Mouse (Mus musculus): ENCODE measurements around the gene Gm9903. TPM values are rescaled to one million over a fixed set of nuclear protein-coding genes. Genes with fewer than 3 reads are reported as not detected.
A peak's percentile ranks its signal among the peaks of the same experiment; 100 is the strongest.

Gene Gm9903
- polyA plus RNA-seq, 1 experiment: not detected

DNA sequence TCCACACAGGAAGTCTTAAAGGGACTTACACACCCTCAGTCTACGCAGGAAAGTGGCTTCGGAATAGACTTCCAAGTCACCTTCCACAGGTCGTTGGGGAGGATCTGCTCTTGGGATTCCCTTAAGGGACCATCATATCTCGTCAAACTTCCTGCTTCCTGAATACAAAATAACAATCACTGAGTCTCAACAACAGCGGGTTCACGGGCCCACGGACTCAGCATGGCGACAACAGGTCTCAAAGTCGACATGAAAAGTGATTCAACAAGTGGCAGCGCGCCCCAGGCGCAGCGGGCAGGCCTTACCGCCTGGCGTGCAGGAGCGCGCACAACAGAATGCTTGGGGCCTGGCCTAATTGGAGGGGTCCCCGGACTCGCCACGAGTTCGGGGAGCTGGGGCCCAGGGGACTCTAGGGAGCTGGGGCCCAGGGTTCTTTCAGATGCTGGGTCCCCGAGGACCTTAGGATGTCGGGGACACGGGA is 865 bp upstream of the Gm9903 start:
- peak overlapping the region; percentile 70 for H3K27ac ChIP-seq (replicated peaks; ENCODE audit: low read depth, low read length)
- H3K4me3 ChIP-seq (ENCODE audit: insufficient read depth, low read depth, low read length): peak overlapping the region; percentile 90
- peaks cover 14% of the 10 kb centered on the region for H3K4me1 ChIP-seq (ENCODE audit: control insufficient read depth, insufficient read depth, insufficient read length, low read length)

- peaks cover 14% of the 10 kb centered on the region for H3K4me1 ChIP-seq (ENCODE audit: control insufficient read depth, insufficient read depth, insufficient read length, low read length)
- H3K4me3 ChIP-seq (ENCODE audit: insufficient read depth, low read depth, low read length): peak overlapping the region; percentile 61
- H3K27ac ChIP-seq (replicated peaks; ENCODE audit: low read depth, low read length): peak overlapping the region; percentile 61
Measured at GRCm38 (mm10) chr5:33630061-33630460, 336 bp downstream of the Gm9903 start.

GRCm38 (mm10) chr5:33630615-33631014 is 890 bp downstream of the Gm9903 start:
- Histone ChIP-seq H3K4me1 (ENCODE audit: control insufficient read depth, insufficient read depth, insufficient read length, low read length) (peaks cover 14% of the 10 kb centered on the region), H3K27ac (replicated peaks; ENCODE audit: low read depth, low read length) (peak overlapping the region; percentile 54; the same call in 1 of the 2 replicates), H3K4me3 (ENCODE audit: insufficient read depth, low read depth, low read length) (0 out of 2 replicates have a peak overlapping the region, but pooled peaks have one; percentile 9)

- H3K27ac ChIP-seq (replicated peaks; ENCODE audit: low read depth, low read length): no peak overlapping the region
- no peak overlapping the region for H3K4me3 ChIP-seq (ENCODE audit: insufficient read depth, low read depth, low read length)
- peaks cover 14% of the 10 kb centered on the region for H3K4me1 ChIP-seq (ENCODE audit: control insufficient read depth, insufficient read depth, insufficient read length, low read length)
Measured at GRCm38 (mm10) chr5:33632526-33632925, 2.8 kb downstream of the Gm9903 start.

DNA sequence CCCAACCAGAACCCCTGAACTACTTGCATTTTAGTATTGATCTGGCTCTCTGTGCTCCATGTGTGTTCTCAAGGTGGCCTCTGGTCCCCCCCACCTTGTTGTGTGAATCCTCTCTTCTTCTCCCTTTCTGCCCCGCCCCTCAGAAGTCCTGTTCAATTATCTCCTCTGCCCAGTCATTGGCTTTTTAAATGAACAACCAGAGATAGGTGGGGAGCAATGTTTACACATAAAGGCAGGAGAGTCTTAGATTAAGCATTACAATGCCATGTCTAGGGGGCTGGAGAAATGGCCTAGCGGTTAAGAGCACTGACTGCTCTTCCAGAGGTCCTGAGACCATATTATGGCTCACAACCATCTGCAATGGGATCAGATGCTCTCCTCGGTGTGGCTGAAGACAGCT is 5.6 kb downstream of the Gm9903 start:
- Histone ChIP-seq H3K4me1 (ENCODE audit: control insufficient read depth, insufficient read depth, insufficient read length, low read length) (peaks cover 12% of the 10 kb centered on the region), H3K4me3 (ENCODE audit: insufficient read depth, low read depth, low read length) (no peak overlapping the region), H3K27ac (replicated peaks; ENCODE audit: low read depth, low read length) (no peak overlapping the region)

GRCm38 (mm10) chr5:33637606-33638350 is 8.1 kb downstream of the Gm9903 start:
- no peak overlapping the region for H3K4me3 ChIP-seq (ENCODE audit: insufficient read depth, low read depth, low read length)
- no peaks in the 10 kb centered on the region for H3K4me1 ChIP-seq (ENCODE audit: control insufficient read depth, insufficient read depth, insufficient read length, low read length)
- no peak overlapping the region for H3K27ac ChIP-seq (replicated peaks; ENCODE audit: low read depth, low read length)

DNA sequence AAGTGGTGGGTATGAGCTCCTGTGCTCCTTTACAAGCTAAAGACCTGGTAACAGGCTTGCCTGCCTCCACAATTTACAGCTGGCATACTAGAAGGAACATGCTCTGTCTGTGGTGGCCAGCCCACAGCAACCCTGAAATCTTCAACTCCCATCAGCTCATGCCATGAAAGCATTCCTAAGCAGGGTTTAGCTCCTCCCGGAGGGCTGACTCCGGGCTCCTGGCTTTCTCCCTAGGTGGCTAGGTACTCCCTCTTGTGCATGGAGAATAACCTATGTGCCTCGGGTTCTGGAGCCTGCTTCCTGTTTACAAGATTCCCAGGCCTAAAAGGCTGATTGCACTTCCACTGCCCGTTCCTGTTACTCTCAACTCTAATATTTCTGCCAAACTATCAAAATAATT is 9.1 kb downstream of the Gm9903 start:
- H3K4me3 ChIP-seq (ENCODE audit: insufficient read depth, low read depth, low read length): no peak overlapping the region
- H3K27ac ChIP-seq (replicated peaks; ENCODE audit: low read depth, low read length): peak overlapping the region; percentile 71
- H3K4me1 ChIP-seq (ENCODE audit: control insufficient read depth, insufficient read depth, insufficient read length, low read length): no peaks in the 10 kb centered on the region

DNA sequence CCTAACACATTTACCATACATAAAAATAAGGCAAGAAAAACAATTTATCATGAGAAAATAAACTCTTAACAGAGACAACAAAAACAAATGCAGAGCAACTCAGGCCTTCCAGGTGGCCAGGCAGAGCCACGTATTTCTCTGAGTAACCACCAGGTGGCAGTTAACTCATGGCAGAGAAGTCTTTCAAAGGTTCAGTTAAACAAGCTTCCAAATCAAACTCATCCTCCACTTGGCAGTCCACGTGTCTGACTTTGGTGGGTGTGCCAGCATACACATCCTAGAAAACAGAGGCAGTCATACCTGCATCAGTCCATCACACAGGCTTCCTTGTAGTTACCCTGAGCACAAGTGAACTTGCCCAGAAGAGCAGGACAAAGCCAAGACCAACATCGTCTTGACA is 10.9 kb downstream of the Gm9903 start:
- H3K4me1 ChIP-seq (ENCODE audit: control insufficient read depth, insufficient read depth, insufficient read length, low read length): no peaks in the 10 kb centered on the region
- H3K4me3 ChIP-seq (ENCODE audit: insufficient read depth, low read depth, low read length): no peak overlapping the region
- no peak overlapping the region for H3K27ac ChIP-seq (replicated peaks; ENCODE audit: low read depth, low read length)

DNA sequence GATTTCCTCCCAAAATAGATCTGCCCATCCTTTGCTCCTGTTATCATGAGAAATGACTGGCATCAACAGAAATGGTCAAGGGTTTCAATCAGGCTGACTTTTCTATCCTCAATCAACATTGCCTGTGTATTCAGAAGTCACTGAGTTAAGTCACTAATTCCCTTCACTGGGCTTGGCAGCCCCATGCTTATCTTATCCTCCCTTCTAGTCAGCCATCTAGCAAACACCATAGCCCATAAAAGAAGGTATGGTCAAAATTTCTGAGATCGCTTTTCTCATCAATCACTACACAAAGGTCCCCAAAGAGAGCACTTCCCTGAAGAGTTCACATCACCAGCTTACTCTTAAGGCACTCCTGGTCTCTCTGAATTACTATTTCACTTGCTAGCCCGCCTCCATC is 21.3 kb downstream of the Gm9903 start:
- H3K27ac ChIP-seq (replicated peaks; ENCODE audit: low read depth, low read length): no peak overlapping the region
- peak overlapping the region; percentile 70 for H3K4me3 ChIP-seq (ENCODE audit: insufficient read depth, low read depth, low read length)
- no peaks in the 10 kb centered on the region for H3K4me1 ChIP-seq (ENCODE audit: control insufficient read depth, insufficient read depth, insufficient read length, low read length)

DNA sequence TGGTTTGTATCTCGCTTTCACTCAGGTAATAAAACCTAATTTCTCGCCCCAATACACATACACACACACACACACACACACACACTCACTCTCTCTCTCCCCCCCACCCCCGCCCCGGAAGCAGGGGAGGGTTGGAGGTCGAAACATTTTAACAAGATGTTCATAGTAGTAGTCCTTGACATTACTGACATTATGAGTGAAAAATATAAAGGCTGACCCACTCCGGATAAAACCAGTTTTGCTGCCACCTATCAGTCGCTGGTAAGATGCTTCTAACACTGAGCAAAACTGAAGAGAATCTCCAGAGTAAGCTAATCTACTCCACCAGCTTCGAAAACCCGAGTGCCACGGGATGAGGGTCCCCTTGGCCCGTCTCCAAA is 21.8 kb downstream of the Gm9903 start:
- H3K4me3 ChIP-seq (ENCODE audit: insufficient read depth, low read depth, low read length): peak overlapping the region; percentile 70

GRCm38 (mm10) chr5:33651921-33652782 is 22.4 kb downstream of the Gm9903 start, which contains the start of gene Slbp:
Slbp (minus strand) TSS chr5:33652574.
- H3K4me3 ChIP-seq (ENCODE audit: insufficient read depth, low read depth, low read length): peak within 1 kb of the TSS; percentile 70
- H3K27ac ChIP-seq (replicated peaks; ENCODE audit: low read depth, low read length): peak within 1 kb of the TSS; percentile 96
- peaks cover 5% of the 10 kb centered on the region; the same call in 1 of the 2 replicates for H3K4me1 ChIP-seq (ENCODE audit: control insufficient read depth, insufficient read depth, insufficient read length, low read length)

More for the DNA sequence above, 21.8 kb downstream of the Gm9903 start:
- peak overlapping the region; percentile 78 for H3K27ac ChIP-seq (replicated peaks; ENCODE audit: low read depth, low read length)
- H3K4me1 ChIP-seq (ENCODE audit: control insufficient read depth, insufficient read depth, insufficient read length, low read length): peaks cover 1% of the 10 kb centered on the region; the same call in 1 of the 2 replicates

- Histone ChIP-seq H3K4me3 (ENCODE audit: insufficient read depth, low read depth, low read length) (peak overlapping the region; percentile 35), H3K4me1 (ENCODE audit: control insufficient read depth, insufficient read depth, insufficient read length, low read length) (peaks cover 5% of the 10 kb centered on the region; the same call in 1 of the 2 replicates), H3K27ac (replicated peaks; ENCODE audit: low read depth, low read length) (no peak overlapping the region)
Measured at GRCm38 (mm10) chr5:33652783-33653173, 23.1 kb downstream of the Gm9903 start.

GRCm38 (mm10) chr5:33654424-33654823 is 24.7 kb downstream of the Gm9903 start:
- Histone ChIP-seq H3K4me1 (ENCODE audit: control insufficient read depth, insufficient read depth, insufficient read length, low read length) (peaks cover 5% of the 10 kb centered on the region), H3K4me3 (ENCODE audit: insufficient read depth, low read depth, low read length) (no peak overlapping the region), H3K27ac (replicated peaks; ENCODE audit: low read depth, low read length) (no peak overlapping the region)

GRCm38 (mm10) chr5:33655251-33655840 is 25.6 kb downstream of the Gm9903 start:
- H3K27ac ChIP-seq (replicated peaks; ENCODE audit: low read depth, low read length): no peak overlapping the region
- H3K4me1 ChIP-seq (ENCODE audit: control insufficient read depth, insufficient read depth, insufficient read length, low read length): peaks cover 5% of the 10 kb centered on the region
- H3K4me3 ChIP-seq (ENCODE audit: insufficient read depth, low read depth, low read length): no peak overlapping the region

DNA sequence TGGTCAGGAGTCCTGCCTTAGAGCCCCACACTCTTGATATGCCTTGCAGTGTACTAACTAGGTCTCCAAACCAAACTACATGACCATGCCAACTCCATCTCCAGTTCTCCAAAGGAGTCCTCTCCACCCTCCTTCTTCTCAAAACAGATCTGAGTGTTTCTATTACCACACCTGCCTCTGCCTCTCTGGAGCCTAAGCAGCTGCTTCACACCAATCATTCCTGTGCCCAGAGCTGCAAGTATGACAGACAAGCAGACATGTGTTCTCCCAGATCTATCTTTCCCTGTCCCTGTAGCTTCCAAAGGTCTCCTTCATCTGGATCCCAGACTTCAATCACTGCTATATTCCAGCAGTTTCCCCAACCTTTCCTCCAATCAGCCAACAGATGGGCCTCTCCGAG is 27.0 kb downstream of the Gm9903 start:
- H3K27ac ChIP-seq (replicated peaks; ENCODE audit: low read depth, low read length): no peak overlapping the region
- H3K4me3 ChIP-seq (ENCODE audit: insufficient read depth, low read depth, low read length): peak overlapping the region; percentile 96
- peaks cover 5% of the 10 kb centered on the region for H3K4me1 ChIP-seq (ENCODE audit: control insufficient read depth, insufficient read depth, insufficient read length, low read length)

Measured in brown adipose tissue, adult 24 weeks (tissue).